Mouse (Mus musculus) liver (tissue): Measurements from ENCODE around the gene Gm4836.
"Not testable (repeated sequence)": the region's sequence is repeated elsewhere in the genome, so short reads cannot be mapped to it uniquely, and the experiment has no call there.

ENCODE experiments used
- DNase-seq: peaks from one replicate; pipeline ENCODE4 v3.0.0-alpha.2; 2020; ENCODE audit warnings: mixed read lengths

Gm4836 gene

GRCm38 (mm10) chrX:28293532-28293931 is at the start of gene Gm4836:
Gene Gm4836, minus strand, starts transcription at chrX:28293632.
- DNase-seq = not testable (repeated sequence)
